Mouse (Mus musculus) embryonic facial prominence, embryonic 15.5 days (tissue): ENCODE data around the gene Ifit1bl1. TPM values are rescaled to one million over a fixed set of nuclear protein-coding genes. Genes with fewer than 3 reads are reported as not detected.
"Not testable (repeated sequence)": the region's sequence is repeated elsewhere in the genome, so short reads cannot be mapped to it uniquely, and the experiment has no call there.

ENCODE experiments used
- ATAC-seq: fragments of 200-750 bp; cut with Nextera tagmentation; 2 replicates; pipeline ENCODE4 v1.8.0; 2017; ENCODE audit warnings: low read depth, moderate TSS enrichment; ENCODE audit not compliant: insufficient number of reproducible peaks, low FRiP score, low TSS enrichment
- H3K27ac ChIP-seq: fragments of 300-500 bp; sonication (generic); replicated peaks from 2 replicates; pipeline ENCODE4 v1.5.1; 2015; ENCODE audit warnings: mild to moderate bottlenecking, inconsistent platforms
- H3K27me3 ChIP-seq: fragments of 300-500 bp; sonication (generic); 2 replicates; pipeline ENCODE4 v1.6.1; 2015; ENCODE audit warnings: inconsistent platforms
- H3K36me3 ChIP-seq: fragments of 300-500 bp; sonication (generic); 2 replicates; pipeline ENCODE4 v1.6.1; 2015; ENCODE audit warnings: mild to moderate bottlenecking, inconsistent platforms
- H3K4me1 ChIP-seq: fragments of 300-500 bp; sonication (generic); 2 replicates; pipeline ENCODE4 v1.6.1; 2015; ENCODE audit warnings: inconsistent platforms
- H3K4me2 ChIP-seq: fragments of 300-500 bp; sonication (generic); replicated peaks from 2 replicates; pipeline ENCODE4 v1.6.1; 2015; ENCODE audit warnings: mild to moderate bottlenecking, inconsistent platforms
- H3K4me3 ChIP-seq: fragments of 300-500 bp; sonication (generic); replicated peaks from 2 replicates; pipeline ENCODE4 v1.5.1; 2015; ENCODE audit warnings: mild to moderate bottlenecking, inconsistent platforms
- H3K9ac ChIP-seq: fragments of 300-500 bp; sonication (generic); 2 replicates; pipeline ENCODE4 v1.6.1; 2015; ENCODE audit warnings: inconsistent platforms
- H3K9me3 ChIP-seq: fragments of 300-500 bp; sonication (generic); replicated peaks from 2 replicates; pipeline ENCODE4 v1.6.1; 2016; ENCODE audit warnings: inconsistent platforms
- WGBS: fragments of 180-500 bp; shearing (Covaris S2); methylation state at CpG from one replicate; pipeline ENCODE4 v1.1.7; 2015; 5-methylcytosine and 5-hydroxymethylcytosine counted together
- polyA plus RNA-seq: library from polyadenylated mRNA; unstranded; fragments of >200 nt; fragmentation: Nextera tagmentation; extraction: Ambion mirVana; gene quantifications from 2 replicates; pipeline ENCODE4 v1.2.1, GENCODE M21; 2015

Gene Ifit1bl1
- polyA plus RNA-seq, 1 experiment from 2014 or later, result 1.3 TPM

- no peak overlapping the region for H3K9ac ChIP-seq
- 91% methylated on average over 5 of the region's 5 CpGs for WGBS
These were observed 19.1 kb upstream of the Ifit1bl1 start for GRCm38 (mm10) chr19:34620871-34621270.

GRCm38 (mm10) chr19:34612243-34613001 lies 10.7 kb upstream of the Ifit1bl1 start:
- H3K36me3 ChIP-seq, H3K9me3 ChIP-seq, H3K9ac ChIP-seq, H3K27me3 ChIP-seq, H3K4me1 ChIP-seq, ATAC-seq, H3K27ac ChIP-seq, H3K4me2 ChIP-seq, H3K4me3 ChIP-seq: not testable (repeated sequence)
- 74% methylated on average over 5 of the region's 11 CpGs for WGBS

More at GRCm38 (mm10) chr19:34620871-34621270, 19.1 kb upstream of the Ifit1bl1 start:
- H3K4me2 ChIP-seq, result no peak overlapping the region
- no peaks in the 10 kb centered on the region for H3K9me3 ChIP-seq
- no peaks in the 10 kb centered on the region for H3K36me3 ChIP-seq
- no peak for ATAC-seq
- H3K4me3 ChIP-seq, result no peak overlapping the region
- H3K27ac ChIP-seq, result no peak overlapping the region
- no peaks in the 10 kb centered on the region for H3K4me1 ChIP-seq
- no peaks in the 10 kb centered on the region for H3K27me3 ChIP-seq

- H3K9ac ChIP-seq, H3K9me3 ChIP-seq, H3K4me2 ChIP-seq, H3K27ac ChIP-seq, ATAC-seq, H3K4me1 ChIP-seq, H3K4me3 ChIP-seq, H3K36me3 ChIP-seq, H3K27me3 ChIP-seq: not testable (repeated sequence)
- 69% methylated on average over 3 of the region's 3 CpGs for WGBS
These were observed 8.4 kb upstream of the Ifit1bl1 start for GRCm38 (mm10) chr19:34610118-34610517.

GRCm38 (mm10) chr19:34607237-34608051 lies 5.7 kb upstream of the Ifit1bl1 start, which contains the start of gene Ifit3b:
TSS of gene Ifit3b (plus strand) at chr19:34607970.
- not testable (repeated sequence) for H3K27ac ChIP-seq, H3K4me3 ChIP-seq, ATAC-seq, H3K4me2 ChIP-seq, H3K27me3 ChIP-seq, H3K36me3 ChIP-seq, H3K9ac ChIP-seq, H3K9me3 ChIP-seq, H3K4me1 ChIP-seq
- WGBS, result 29% methylated on average over 4 of the region's 4 CpGs

- H3K4me1 ChIP-seq, result no peaks in the 10 kb centered on the region
- WGBS, result 86% methylated on average over 3 of the region's 3 CpGs
- H3K36me3 ChIP-seq, result no peaks in the 10 kb centered on the region
- ATAC-seq, result no peak
- H3K9me3 ChIP-seq, result no peaks in the 10 kb centered on the region
- H3K27ac ChIP-seq, result no peak overlapping the region
- H3K9ac ChIP-seq, result no peak overlapping the region
- H3K4me3 ChIP-seq, result no peak overlapping the region
- H3K27me3 ChIP-seq, result no peaks in the 10 kb centered on the region
- no peak overlapping the region for H3K4me2 ChIP-seq
These were observed 3.7 kb upstream of the Ifit1bl1 start for GRCm38 (mm10) chr19:34605472-34605871.

GRCm38 (mm10) chr19:34599250-34599649 lies 2.5 kb downstream of the Ifit1bl1 start:
- H3K9me3 ChIP-seq, H3K27ac ChIP-seq, H3K36me3 ChIP-seq, H3K9ac ChIP-seq, H3K4me3 ChIP-seq, H3K4me1 ChIP-seq, H3K4me2 ChIP-seq, H3K27me3 ChIP-seq, ATAC-seq: not testable (repeated sequence)

GRCm38 (mm10) chr19:34598341-34598740 lies 3.4 kb downstream of the Ifit1bl1 start:
- 65% methylated on average over 2 of the region's 2 CpGs for WGBS
- no peak overlapping the region for H3K9ac ChIP-seq
- no peak overlapping the region for H3K27ac ChIP-seq
- H3K27me3 ChIP-seq, result no peaks in the 10 kb centered on the region
- H3K4me1 ChIP-seq, result peaks cover 4% of the 10 kb centered on the region; the same call in 1 of the 2 replicates
- H3K4me2 ChIP-seq, result no peak overlapping the region
- peak; percentile 37; the same call in 1 of the 2 replicates for ATAC-seq
- no peaks in the 10 kb centered on the region for H3K36me3 ChIP-seq
- H3K4me3 ChIP-seq, result no peak overlapping the region
- no peaks in the 10 kb centered on the region for H3K9me3 ChIP-seq

- Histone ChIP-seq H3K36me3 (no peaks in the 10 kb centered on the region), H3K9me3 (no peaks in the 10 kb centered on the region), H3K27me3 (no peaks in the 10 kb centered on the region), H3K27ac (no peak overlapping the region), H3K4me2 (no peak overlapping the region), H3K9ac (no peak overlapping the region), H3K4me3 (no peak overlapping the region), H3K4me1 (peaks cover 4% of the 10 kb centered on the region; the same call in 1 of the 2 replicates)
- no peak for ATAC-seq
These were observed 4.9 kb downstream of the Ifit1bl1 start for GRCm38 (mm10) chr19:34596811-34597210.

- not testable (repeated sequence) for H3K4me3 ChIP-seq, H3K4me2 ChIP-seq, H3K36me3 ChIP-seq, H3K9ac ChIP-seq, H3K9me3 ChIP-seq, ATAC-seq, H3K27ac ChIP-seq, H3K27me3 ChIP-seq, H3K4me1 ChIP-seq
- 66% methylated on average over 3 of the region's 3 CpGs for WGBS
These were observed 7.2 kb downstream of the Ifit1bl1 start for GRCm38 (mm10) chr19:34594523-34594922.

GRCm38 (mm10) chr19:34593456-34593855 lies 8.3 kb downstream of the Ifit1bl1 start:
- Histone ChIP-seq H3K27me3 (no peaks in the 10 kb centered on the region), H3K27ac (no peak overlapping the region), H3K4me3 (no peak overlapping the region), H3K4me2 (no peak overlapping the region), H3K36me3 (no peaks in the 10 kb centered on the region), H3K9me3 (no peaks in the 10 kb centered on the region), H3K9ac (no peak overlapping the region), H3K4me1 (peaks cover 4% of the 10 kb centered on the region; the same call in 1 of the 2 replicates)
- ATAC-seq, result no peak
- 87% methylated on average over 2 of the region's 2 CpGs for WGBS

GRCm38 (mm10) chr19:34588959-34589358 lies 12.8 kb downstream of the Ifit1bl1 start:
- no peak overlapping the region for H3K27ac ChIP-seq
- H3K4me2 ChIP-seq, result no peak overlapping the region
- H3K4me3 ChIP-seq, result no peak overlapping the region
- H3K9ac ChIP-seq, result no peak overlapping the region
- H3K9me3 ChIP-seq, result no peaks in the 10 kb centered on the region
- H3K4me1 ChIP-seq, result peaks cover 6% of the 10 kb centered on the region; the same call in 1 of the 2 replicates
- no peak for ATAC-seq
- H3K27me3 ChIP-seq, result no peaks in the 10 kb centered on the region
- H3K36me3 ChIP-seq, result no peaks in the 10 kb centered on the region
